Mouse (Mus musculus) neural tube, postnatal 0 days (tissue): Measurements from ENCODE around the gene Gstz1. TPM values are rescaled to one million over a fixed set of nuclear protein-coding genes. Genes with fewer than 3 reads are reported as not detected.

Source experiments
- polyA plus RNA-seq: library from polyadenylated mRNA; unstranded; fragments of >200 nt; fragmentation: Nextera tagmentation; extraction: Ambion mirVana; gene quantifications from 2 replicates; pipeline ENCODE4 v1.2.1, GENCODE M21; 2015

Gene Gstz1
- polyA plus RNA-seq, result 41.1 and 42.6 TPM in 2 replicates

DNA sequence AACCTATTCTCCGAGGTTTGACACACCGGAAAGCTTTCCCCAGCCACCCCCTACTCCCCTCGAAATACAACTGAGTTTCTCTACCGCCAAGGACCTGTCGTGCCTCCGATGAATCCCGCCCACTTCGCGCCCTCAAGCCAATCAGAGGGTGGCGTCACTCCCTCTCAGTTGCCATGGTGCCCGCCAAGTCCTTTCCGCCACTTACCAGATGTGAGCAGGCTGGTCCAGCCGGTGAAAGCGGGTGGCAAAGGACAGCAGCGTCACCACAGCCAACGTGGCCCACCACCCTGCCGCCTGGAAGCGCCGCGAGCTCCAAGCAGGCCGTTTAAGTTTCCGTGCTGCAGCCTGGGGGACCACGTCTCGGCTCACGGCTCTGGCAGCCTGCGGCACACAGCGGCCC lies at the start of gene Gstz1:
Gstz1 (plus strand) TSS at position 200 of the 400 bp plus-strand sequence.

GRCm38 (mm10) chr12:87102165-87102631 lies 44.8 kb upstream of the Gstz1 start, which contains the start of gene Ngb:
Ngb (minus strand) TSS chr12:87102539.

DNA sequence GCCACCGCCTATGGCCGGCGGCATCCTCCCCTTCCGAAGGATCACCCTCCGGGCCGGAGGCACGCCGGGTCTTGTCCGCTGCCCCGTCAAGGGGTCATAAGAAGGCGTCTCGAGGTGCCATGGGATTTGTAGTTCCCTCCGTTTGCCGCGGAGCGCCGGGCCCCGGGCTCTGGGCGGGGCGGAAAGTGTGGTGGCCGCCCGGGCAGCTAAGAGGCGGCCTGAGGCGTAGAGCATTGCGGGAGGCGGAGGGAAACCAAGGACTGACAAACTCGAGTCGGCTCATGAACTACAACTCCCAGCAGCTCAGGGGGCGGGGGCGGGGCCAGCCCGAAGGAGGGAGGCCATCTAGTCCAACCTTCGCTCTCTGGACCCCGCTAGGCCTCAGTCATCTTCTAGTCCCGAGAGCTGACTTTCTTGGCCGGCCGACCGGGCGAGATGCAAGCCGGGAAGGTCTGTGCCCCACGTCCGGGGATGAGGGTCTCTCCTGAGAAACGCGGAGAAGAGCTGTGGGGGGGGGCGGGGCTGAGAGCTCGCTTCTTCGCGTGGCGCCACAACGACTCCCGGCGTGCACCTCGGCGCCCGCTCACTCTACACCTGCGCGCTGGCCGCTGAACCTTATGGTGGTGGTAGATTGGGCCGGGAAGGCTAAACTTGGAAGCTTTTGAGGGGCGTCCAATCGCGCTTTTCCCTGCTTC lies 577 bp downstream of the Gstz1 start, which contains the start of gene Pomt2:
Pomt2 (minus strand) TSS at position 574 of the 695 bp plus-strand sequence.

GRCm38 (mm10) chr12:87199206-87199972 lies 52.4 kb downstream of the Gstz1 start, which contains the start of gene Samd15:
Samd15 (plus strand) TSS chr12:87199723.

GRCm38 (mm10) chr12:87199973-87200586 lies 53.1 kb downstream of the Gstz1 start, which contains the start of gene Tmed8:
Tmed8 (minus strand) TSS chr12:87200454.

Other genes starting within 250 kb of the Gstz1 start
- gene Cipc, start 200.1 kb upstream of the Gstz1 start, polyA plus RNA-seq, result 25.9 and 27.6 TPM in 2 replicates
- gene Zdhhc22, start 156.7 kb upstream of the Gstz1 start, polyA plus RNA-seq, result 21.8 and 22.2 TPM in 2 replicates
- gene Tmem63c, start 125.8 kb upstream of the Gstz1 start, polyA plus RNA-seq, result 7.5 and 11.2 TPM in 2 replicates
- gene Ngb, start 44.6 kb upstream of the Gstz1 start, polyA plus RNA-seq, result 10.1 and 11.1 TPM in 2 replicates
- gene Pomt2, start 803 bp downstream of the Gstz1 start, polyA plus RNA-seq, result 11.7 and 12.4 TPM in 2 replicates
- gene Samd15, start 52.6 kb downstream of the Gstz1 start, polyA plus RNA-seq, result 1.6 and 2.0 TPM in 2 replicates
- 4.0 and 4.9 TPM in 2 replicates for gene Tmed8, start 53.3 kb downstream of the Gstz1 start, polyA plus RNA-seq
- gene Noxred1, start 91.6 kb downstream of the Gstz1 start, polyA plus RNA-seq, result 0.34 and 0.40 TPM in 2 replicates
- gene Vipas39, start 119.1 kb downstream of the Gstz1 start, polyA plus RNA-seq, result 40.3 and 44.8 TPM in 2 replicates
- gene Ahsa1, start 119.3 kb downstream of the Gstz1 start, polyA plus RNA-seq, result 170 and 182 TPM in 2 replicates
- gene Ism2, start 152.5 kb downstream of the Gstz1 start, polyA plus RNA-seq, result 1.1 and 1.4 TPM in 2 replicates
- gene Sptlc2, start 241.2 kb downstream of the Gstz1 start, polyA plus RNA-seq, result 74.2 and 76.9 TPM in 2 replicates